Mouse (Mus musculus) hindbrain, embryonic 10.5 days (tissue): ENCODE measurements around the gene Cyb561d1. TPM values are rescaled to one million over a fixed set of nuclear protein-coding genes. Genes with fewer than 3 reads are reported as not detected.

Experiments
- DNase-seq: peaks from one replicate; pipeline ENCODE4 v3.0.0-alpha.2; 2017; ENCODE audit warnings: low spot score
- H3K27ac ChIP-seq: fragments of 300-500 bp; sonication (generic); 2 replicates; pipeline ENCODE4 v1.5.1; 2016; ENCODE audit warnings: mild to moderate bottlenecking, moderate library complexity
- H3K27me3 ChIP-seq: fragments of 300-500 bp; sonication (generic); 2 replicates; pipeline ENCODE4 v1.6.1; 2016; ENCODE audit warnings: mild to moderate bottlenecking; ENCODE audit not compliant: poor library complexity, insufficient read depth, severe bottlenecking
- H3K36me3 ChIP-seq: fragments of 300-500 bp; sonication (generic); 2 replicates; pipeline ENCODE4 v1.6.1; 2016; ENCODE audit warnings: mild to moderate bottlenecking, moderate library complexity
- H3K4me1 ChIP-seq: fragments of 300-500 bp; sonication (generic); replicated peaks from 2 replicates; pipeline ENCODE4 v1.6.1; 2016; ENCODE audit warnings: mild to moderate bottlenecking
- H3K4me3 ChIP-seq: fragments of 300-500 bp; sonication (generic); 2 replicates; pipeline ENCODE4 v1.5.1; 2016; ENCODE audit warnings: mild to moderate bottlenecking, moderate library complexity
- H3K9me3 ChIP-seq: fragments of 300-500 bp; sonication (generic); 2 replicates; pipeline ENCODE4 v1.6.1; 2016; ENCODE audit warnings: mild to moderate bottlenecking, moderate library complexity
- WGBS: fragments of 180-500 bp; shearing (Covaris S2); methylation state at CpG from one replicate; pipeline ENCODE4 v1.1.7; 2016; 5-methylcytosine and 5-hydroxymethylcytosine counted together
- polyA plus RNA-seq: library from polyadenylated mRNA; unstranded; fragments of >200 nt; fragmentation: Nextera tagmentation; extraction: Ambion mirVana; gene quantifications from 2 replicates; pipeline ENCODE4 v1.2.1, GENCODE M21; 2016

Gene Cyb561d1
- polyA plus RNA-seq, 1 experiment from 2014 or later: 5.2 TPM

- DNase-seq: no peak
- 87% methylated on average over 6 of the region's 6 CpGs for WGBS
- H3K4me1 ChIP-seq: peaks cover 31% of the 10 kb centered on the region
- no peaks in the 10 kb centered on the region for H3K9me3 ChIP-seq
- 0 out of 2 replicates have a peak overlapping the region, but pooled peaks have one; percentile 99 for H3K27ac ChIP-seq
- 0 out of 2 replicates have a peak overlapping the region, but pooled peaks have one; percentile 76 for H3K4me3 ChIP-seq
- peaks cover 17% of the 10 kb centered on the region for H3K36me3 ChIP-seq
- H3K27me3 ChIP-seq: no peaks in the 10 kb centered on the region
Observed at GRCm38 (mm10) chr3:108211845-108212244, 10.8 kb upstream of the Cyb561d1 start.

GRCm38 (mm10) chr3:108210771-108211139 lies 9.7 kb upstream of the Cyb561d1 start, which contains the start of gene Atxn7l2:
Gene Atxn7l2, minus strand, starts transcription at chr3:108210934.
- DNase-seq: no peak
- peaks cover 31% of the 10 kb centered on the region for H3K4me1 ChIP-seq
- H3K9me3 ChIP-seq: no peaks in the 10 kb centered on the region
- peak within 1 kb of the TSS; percentile 99 for H3K27ac ChIP-seq
- H3K27me3 ChIP-seq: no peaks in the 10 kb centered on the region
- peaks cover 28% of the 10 kb centered on the region for H3K36me3 ChIP-seq
- WGBS: 0% methylated on average over 14 of the region's 14 CpGs
- H3K4me3 ChIP-seq: peak within 1 kb of the TSS; percentile 76

GRCm38 (mm10) chr3:108209946-108210770 lies 9.1 kb upstream of the Cyb561d1 start:
- Histone ChIP-seq H3K27ac (peak overlapping the region; percentile 99), H3K4me1 (peaks cover 31% of the 10 kb centered on the region), H3K4me3 (peak overlapping the region; percentile 76), H3K27me3 (no peaks in the 10 kb centered on the region), H3K36me3 (peaks cover 34% of the 10 kb centered on the region), H3K9me3 (no peaks in the 10 kb centered on the region)
- DNase-seq: peak; percentile 95
- under 1% methylated on average over 72 of the region's 72 CpGs for WGBS

GRCm38 (mm10) chr3:108209536-108209935 lies 8.5 kb upstream of the Cyb561d1 start:
- Histone ChIP-seq H3K27me3 (no peaks in the 10 kb centered on the region), H3K27ac (peak overlapping the region; percentile 99), H3K4me1 (peaks cover 31% of the 10 kb centered on the region), H3K4me3 (peak overlapping the region; percentile 76), H3K9me3 (no peaks in the 10 kb centered on the region), H3K36me3 (peaks cover 40% of the 10 kb centered on the region)
- no peak for DNase-seq
- 11% methylated on average over 8 of the region's 8 CpGs for WGBS

DNA sequence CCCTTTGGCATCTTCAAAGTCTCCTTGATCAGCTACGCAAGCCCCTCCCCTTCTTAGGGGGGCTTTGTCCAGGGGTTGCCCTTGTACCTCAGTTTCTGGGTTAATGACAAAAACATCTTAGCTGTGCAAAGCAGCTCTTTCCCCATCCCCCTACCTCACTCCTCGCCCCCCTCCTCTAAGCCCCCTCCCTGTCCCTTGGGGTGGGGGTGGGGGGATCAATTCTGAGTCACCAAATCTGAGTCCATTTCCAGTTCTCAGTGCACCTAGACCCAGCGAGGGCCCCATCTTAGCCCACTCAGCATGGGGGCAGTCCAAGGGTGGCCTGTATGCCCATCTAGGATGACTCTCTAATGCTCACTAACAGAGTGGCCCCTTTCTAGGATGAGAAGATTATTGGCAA lies 8.0 kb upstream of the Cyb561d1 start:
- Histone ChIP-seq H3K4me1 (peaks cover 31% of the 10 kb centered on the region), H3K9me3 (no peaks in the 10 kb centered on the region), H3K4me3 (peak overlapping the region; percentile 76), H3K36me3 (peaks cover 45% of the 10 kb centered on the region), H3K27ac (peak overlapping the region; percentile 99), H3K27me3 (no peaks in the 10 kb centered on the region)
- 74% methylated on average over 3 of the region's 3 CpGs for WGBS
- DNase-seq: no peak

DNA sequence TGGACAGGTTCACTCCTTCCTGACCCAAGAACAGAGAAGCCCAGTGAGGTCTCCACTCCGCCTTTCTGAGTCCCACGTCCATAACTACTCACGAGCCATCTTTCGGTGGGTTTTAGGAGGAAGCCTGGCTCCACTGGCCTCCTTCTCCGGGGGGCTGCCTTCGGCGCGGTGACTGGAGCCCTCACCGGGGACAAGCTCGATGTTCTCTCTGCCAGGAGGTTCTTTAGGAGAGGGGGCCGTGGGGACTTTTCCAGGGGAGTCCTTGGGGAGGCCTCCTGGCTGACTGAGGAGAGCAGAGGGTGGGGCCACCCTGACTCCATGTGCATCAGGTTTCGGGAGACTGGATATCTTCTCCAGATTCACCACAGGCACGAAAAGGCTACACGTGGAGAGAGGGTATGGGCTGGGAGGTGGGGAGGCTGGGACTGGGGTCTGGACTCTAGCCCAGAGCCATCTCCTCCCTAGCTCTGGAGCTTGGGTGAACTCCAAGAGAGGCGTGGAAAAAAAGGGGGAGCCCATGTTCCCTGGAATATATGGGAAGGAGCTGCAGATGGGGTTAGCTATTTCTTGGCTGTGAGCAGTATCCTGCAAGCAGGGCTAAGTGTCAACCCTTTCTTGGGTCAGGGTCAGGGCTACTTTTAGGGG lies 5.8 kb upstream of the Cyb561d1 start:
- Histone ChIP-seq H3K27me3 (no peaks in the 10 kb centered on the region), H3K36me3 (peaks cover 66% of the 10 kb centered on the region), H3K4me1 (peaks cover 45% of the 10 kb centered on the region), H3K9me3 (no peaks in the 10 kb centered on the region), H3K27ac (no peak overlapping the region), H3K4me3 (no peak overlapping the region)
- 93% methylated on average over 15 of the region's 15 CpGs for WGBS
- DNase-seq: no peak

DNA sequence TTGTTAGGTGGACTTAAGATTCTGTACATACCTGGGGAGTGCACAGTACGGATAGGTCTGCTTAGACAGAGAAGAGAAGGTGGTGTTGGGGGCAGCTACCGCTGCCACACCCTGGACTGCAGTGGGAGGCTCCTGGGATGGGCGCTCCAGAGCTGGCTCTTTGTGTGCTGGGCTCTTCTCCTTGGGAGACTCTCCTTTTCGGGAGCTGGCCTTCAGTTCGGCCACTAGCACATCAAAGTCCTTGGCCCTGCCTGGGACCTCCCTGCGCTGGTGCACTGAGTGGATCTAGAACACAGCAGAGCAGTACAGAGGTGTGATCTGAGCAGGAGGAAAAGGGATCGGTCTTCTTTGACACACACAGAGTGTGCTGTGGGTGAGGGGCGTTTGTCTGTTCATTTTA lies 4.6 kb upstream of the Cyb561d1 start:
- Histone ChIP-seq H3K27ac (no peak overlapping the region), H3K4me1 (peaks cover 46% of the 10 kb centered on the region), H3K27me3 (no peaks in the 10 kb centered on the region), H3K36me3 (peaks cover 73% of the 10 kb centered on the region), H3K4me3 (no peak overlapping the region), H3K9me3 (no peaks in the 10 kb centered on the region)
- 91% methylated on average over 8 of the region's 8 CpGs for WGBS
- no peak for DNase-seq

DNA sequence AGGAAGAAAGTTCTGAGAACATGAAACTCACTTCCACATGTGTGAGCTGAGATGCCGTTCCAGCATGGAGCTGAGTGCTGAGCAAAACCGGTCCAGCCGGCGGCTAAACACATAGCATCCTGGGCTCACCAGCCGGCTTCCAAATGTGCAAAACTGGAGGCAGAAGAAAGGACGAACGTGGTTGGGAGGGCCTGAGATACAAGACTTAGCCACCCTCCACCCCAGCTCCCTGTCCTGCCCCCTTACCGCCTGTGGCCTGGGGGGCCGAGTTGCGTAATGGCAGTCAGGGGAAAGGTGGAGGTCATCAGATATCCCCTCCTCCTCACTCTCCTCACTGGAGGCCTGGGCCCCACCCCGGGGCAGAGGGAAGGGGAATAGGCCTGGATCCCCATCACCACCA lies 3.5 kb upstream of the Cyb561d1 start:
- Histone ChIP-seq H3K4me1 (peaks cover 53% of the 10 kb centered on the region), H3K27ac (no peak overlapping the region), H3K4me3 (no peak overlapping the region), H3K9me3 (no peaks in the 10 kb centered on the region), H3K36me3 (peaks cover 74% of the 10 kb centered on the region), H3K27me3 (no peaks in the 10 kb centered on the region)
- no peak for DNase-seq
- 90% methylated on average over 11 of the region's 11 CpGs for WGBS

- Histone ChIP-seq H3K4me3 (no peak overlapping the region), H3K9me3 (no peaks in the 10 kb centered on the region), H3K27me3 (no peaks in the 10 kb centered on the region), H3K4me1 (peaks cover 50% of the 10 kb centered on the region), H3K27ac (no peak overlapping the region), H3K36me3 (peaks cover 81% of the 10 kb centered on the region)
- WGBS: 86% methylated on average over 11 of the region's 11 CpGs
- DNase-seq: peak; percentile 81
Observed at GRCm38 (mm10) chr3:108203621-108204325, 2.8 kb upstream of the Cyb561d1 start.

DNA sequence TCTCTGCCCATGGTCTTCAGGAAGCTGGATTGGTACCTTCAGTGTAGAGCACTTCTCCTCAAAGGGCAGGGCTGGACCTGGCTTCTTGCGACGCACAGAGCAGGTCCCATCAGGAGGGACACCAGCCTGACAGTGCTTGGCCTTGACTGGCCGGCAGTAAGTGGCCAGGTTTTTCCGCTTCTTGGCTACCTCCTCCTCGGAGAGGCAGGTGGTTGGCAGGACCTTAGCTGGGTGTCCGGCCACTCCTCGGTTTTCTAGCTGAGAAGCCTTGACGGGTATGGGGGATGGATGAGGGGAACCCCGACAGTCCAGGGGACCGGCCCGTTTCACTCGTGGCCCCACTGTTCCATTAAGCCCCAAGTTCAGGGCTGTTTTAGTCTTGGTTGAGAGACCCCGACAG lies 2.2 kb upstream of the Cyb561d1 start:
- H3K4me3 ChIP-seq: no peak overlapping the region
- no peaks in the 10 kb centered on the region for H3K27me3 ChIP-seq
- 93% methylated on average over 13 of the region's 13 CpGs for WGBS
- no peak overlapping the region for H3K27ac ChIP-seq
- peaks cover 83% of the 10 kb centered on the region for H3K36me3 ChIP-seq
- no peaks in the 10 kb centered on the region for H3K9me3 ChIP-seq
- DNase-seq: no peak
- H3K4me1 ChIP-seq: peaks cover 45% of the 10 kb centered on the region

- Histone ChIP-seq H3K4me3 (no peak overlapping the region), H3K9me3 (no peaks in the 10 kb centered on the region), H3K27me3 (no peaks in the 10 kb centered on the region), H3K36me3 (peaks cover 78% of the 10 kb centered on the region), H3K27ac (no peak overlapping the region), H3K4me1 (peaks cover 46% of the 10 kb centered on the region)
- DNase-seq: no peak
Observed at GRCm38 (mm10) chr3:108202506-108202905, 1.5 kb upstream of the Cyb561d1 start.

DNA sequence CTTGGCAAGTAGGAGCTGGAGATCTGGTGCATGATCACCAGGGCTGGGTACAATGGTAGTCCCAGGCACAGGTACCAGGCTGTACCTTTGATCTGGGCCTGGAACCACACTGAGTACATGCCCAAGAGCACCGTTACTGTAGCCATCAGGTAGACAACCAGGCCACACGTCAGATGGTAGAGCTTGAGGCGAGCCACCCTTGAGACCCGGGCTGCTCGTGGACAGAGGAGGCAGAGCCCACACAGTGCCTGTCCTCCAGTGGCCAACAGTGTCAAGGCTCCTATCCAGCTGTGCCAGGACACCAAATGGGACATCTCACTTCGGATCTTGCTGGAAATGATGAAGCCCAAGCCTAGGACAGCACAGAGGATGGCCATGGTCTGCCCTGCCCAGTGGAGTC lies 1.8 kb downstream of the Cyb561d1 start:
- 93% methylated on average over 6 of the region's 6 CpGs for WGBS
- no peak for DNase-seq
- Histone ChIP-seq H3K36me3 (peaks cover 45% of the 10 kb centered on the region), H3K4me3 (no peak overlapping the region), H3K27ac (0 out of 2 replicates have a peak overlapping the region, but pooled peaks have one; percentile 93), H3K27me3 (no peaks in the 10 kb centered on the region), H3K4me1 (peaks cover 70% of the 10 kb centered on the region), H3K9me3 (no peaks in the 10 kb centered on the region)
